Mouse (Mus musculus): ENCODE results near the gene Hopx. TPM values are rescaled to one million over a fixed set of nuclear protein-coding genes. Genes with fewer than 3 reads are reported as not detected.

The Hopx gene
- polyA plus RNA-seq (2012) = 0.51 and 0.78 TPM in 2 replicates

DNA sequence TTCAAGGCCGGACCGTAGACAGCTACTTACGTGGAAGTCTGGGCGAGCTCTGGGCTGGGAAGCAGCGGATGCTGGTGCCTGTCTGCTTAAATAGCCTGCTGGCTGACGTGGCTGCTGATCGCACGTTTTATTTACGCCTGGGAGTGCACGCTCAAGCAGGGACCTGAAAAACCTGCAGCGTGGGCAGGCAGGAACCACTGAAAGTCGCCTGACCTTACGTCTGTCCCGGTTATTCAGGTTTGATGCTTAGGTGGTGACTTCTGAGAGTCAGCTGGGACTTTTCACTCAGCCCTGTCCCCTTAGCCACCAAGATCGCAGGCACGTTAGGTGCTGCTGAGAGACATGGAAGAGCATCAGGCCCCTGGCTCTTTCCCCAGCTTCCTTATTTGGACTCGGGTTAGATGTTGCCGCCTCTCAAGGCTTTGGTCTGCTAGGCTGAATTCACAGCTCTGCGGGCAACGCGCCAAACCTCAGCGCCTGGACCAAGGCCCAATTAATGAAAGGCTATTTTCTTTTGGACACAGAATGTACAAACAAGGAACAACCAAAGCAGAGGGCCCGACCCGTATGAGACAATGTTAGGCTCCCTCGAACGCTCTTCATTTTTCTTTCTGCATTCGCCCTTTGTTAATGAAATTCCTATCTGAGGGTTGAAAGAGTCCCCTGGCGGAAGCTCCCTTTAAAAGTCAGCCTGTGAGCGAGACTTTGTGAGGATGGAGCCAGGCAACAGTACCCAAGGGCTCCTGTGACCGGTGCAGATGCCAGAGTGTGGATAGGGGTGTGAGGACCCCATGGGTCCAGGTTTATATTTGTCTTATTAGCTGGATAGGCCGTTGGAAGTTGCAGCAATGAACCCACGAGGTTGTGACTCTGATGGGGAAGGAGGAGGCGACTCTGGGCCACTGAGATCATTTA is at the start of gene Hopx:
TSS of gene Hopx (minus strand) at position 305 of the 915 bp plus-strand sequence.
- Histone ChIP-seq H3K9me3 (ENCODE audit: control insufficient read depth, low read length) (no peaks in the 10 kb centered on the region), H3K27me3 (ENCODE audit: control insufficient read depth) (no peaks in the 10 kb centered on the region; the same call in 1 of the 2 replicates), H3K4me1 (ENCODE audit: control insufficient read depth) (peaks cover 23% of the 10 kb centered on the region), H3K4me3 (replicated peaks) (no peak within 1 kb of the TSS), H3K36me3 (ENCODE audit: control insufficient read depth) (no peaks in the 10 kb centered on the region)
- TF ChIP-seq GATA1 (IDR thresholded peaks at IDR 0.05; ENCODE audit: low read length) (no peak), TAL1 (IDR thresholded peaks at IDR 0.05; ENCODE audit: low read length) (no peak)

DNA sequence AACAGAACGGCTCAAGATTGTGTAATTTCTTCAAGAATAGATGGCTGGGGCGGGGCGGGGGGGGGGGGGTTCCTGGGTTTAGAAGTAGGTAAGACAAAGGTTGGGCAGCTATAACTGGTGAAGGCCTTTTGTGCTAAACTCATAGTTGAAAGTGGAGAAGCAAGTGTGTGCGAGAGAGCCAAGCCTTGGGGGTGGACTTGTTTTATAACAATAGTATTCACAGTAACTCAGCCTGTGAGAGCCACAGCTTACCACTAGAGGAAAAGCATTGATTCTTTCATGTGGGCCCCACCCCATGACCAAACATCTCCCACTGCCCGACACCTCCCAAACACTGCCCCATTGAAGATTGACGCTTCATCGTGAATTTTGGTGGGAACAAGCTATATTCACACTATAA is 48.7 kb upstream of the Hopx start:
- Histone ChIP-seq H3K4me1 (ENCODE audit: control insufficient read depth) (peaks cover 41% of the 10 kb centered on the region), H3K9me3 (ENCODE audit: control insufficient read depth, low read length) (peaks cover 5% of the 10 kb centered on the region; the same call in 1 of the 2 replicates), H3K27me3 (ENCODE audit: control insufficient read depth) (no peaks in the 10 kb centered on the region), H3K4me3 (replicated peaks) (no peak overlapping the region), H3K36me3 (ENCODE audit: control insufficient read depth) (no peaks in the 10 kb centered on the region)
- TF ChIP-seq TAL1 (IDR thresholded peaks at IDR 0.05; ENCODE audit: low read length) = no peak
- TF ChIP-seq GATA1 (IDR thresholded peaks at IDR 0.05; ENCODE audit: low read length) = no peak

DNA sequence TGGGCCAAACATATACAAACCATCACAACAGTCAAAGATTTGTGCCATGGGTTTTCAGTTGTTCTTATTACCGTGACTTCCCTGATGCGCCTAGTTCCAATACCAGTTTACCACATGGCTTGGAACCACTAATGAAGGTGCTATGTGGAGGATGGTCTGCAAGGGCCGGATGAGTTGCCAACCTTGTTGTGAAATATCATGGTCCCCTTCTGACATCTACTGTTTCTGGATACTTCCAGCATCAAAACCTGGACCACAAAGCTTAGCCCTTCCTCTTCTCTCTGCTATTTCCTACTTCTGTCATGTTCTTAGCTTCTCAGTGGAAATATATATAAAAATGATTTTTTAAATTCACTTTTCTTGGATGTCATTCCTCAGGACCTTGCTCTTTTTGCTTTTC is 47.6 kb upstream of the Hopx start:
- Histone ChIP-seq H3K27me3 (ENCODE audit: control insufficient read depth) (no peaks in the 10 kb centered on the region), H3K36me3 (ENCODE audit: control insufficient read depth) (no peaks in the 10 kb centered on the region), H3K9me3 (ENCODE audit: control insufficient read depth, low read length) (peaks cover 5% of the 10 kb centered on the region; the same call in 1 of the 2 replicates), H3K4me3 (replicated peaks) (no peak overlapping the region), H3K4me1 (ENCODE audit: control insufficient read depth) (peaks cover 39% of the 10 kb centered on the region)
- TF ChIP-seq GATA1 (IDR thresholded peaks at IDR 0.05; ENCODE audit: low read length) = no peak

DNA sequence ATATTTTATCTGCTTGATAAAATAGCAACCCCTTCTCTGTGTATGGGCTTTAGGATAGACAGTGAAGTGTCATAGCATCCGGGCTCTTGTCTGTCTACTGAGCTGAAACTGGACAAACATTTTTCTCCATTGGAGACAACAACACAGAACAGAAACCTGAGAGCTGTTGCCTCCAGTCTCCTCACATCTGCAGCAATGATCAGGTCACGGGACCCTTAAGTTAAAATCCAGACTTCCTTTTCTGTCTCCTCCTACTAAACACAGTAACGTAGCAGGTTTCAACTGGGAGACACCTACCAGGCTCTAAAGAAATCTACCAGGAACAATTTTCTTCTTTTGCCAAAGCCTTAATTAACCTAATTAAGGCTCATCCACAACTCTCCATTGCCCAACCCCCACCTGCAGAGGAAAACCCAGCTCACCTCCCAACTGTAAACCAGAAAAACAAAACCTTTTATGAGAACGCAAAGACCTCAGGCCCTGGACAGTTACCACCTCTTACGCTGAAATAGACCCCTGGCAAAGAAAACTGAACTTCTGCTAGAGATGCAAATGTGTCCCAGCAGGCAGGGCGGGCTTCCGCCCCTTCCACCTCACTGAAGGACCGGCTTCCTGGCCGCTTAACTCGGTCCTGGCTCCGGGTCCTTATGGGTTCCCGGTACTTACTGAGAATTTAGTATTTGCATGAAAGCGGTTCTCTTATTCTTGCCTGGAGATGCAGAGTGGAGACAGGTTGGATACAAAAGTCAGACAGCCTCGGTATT is 43.0 kb upstream of the Hopx start:
- H3K4me1 ChIP-seq (ENCODE audit: control insufficient read depth) = peaks cover 18% of the 10 kb centered on the region
- no peak overlapping the region for H3K4me3 ChIP-seq (replicated peaks)
- H3K27me3 ChIP-seq (ENCODE audit: control insufficient read depth) = no peaks in the 10 kb centered on the region; the same call in 1 of the 2 replicates
- H3K9me3 ChIP-seq (ENCODE audit: control insufficient read depth, low read length) = peaks cover 5% of the 10 kb centered on the region; the same call in 1 of the 2 replicates
- no peak for TF ChIP-seq GATA1 (IDR thresholded peaks at IDR 0.05; ENCODE audit: low read length)
- no peak for TF ChIP-seq TAL1 (IDR thresholded peaks at IDR 0.05; ENCODE audit: low read length)
- H3K36me3 ChIP-seq (ENCODE audit: control insufficient read depth) = no peaks in the 10 kb centered on the region

DNA sequence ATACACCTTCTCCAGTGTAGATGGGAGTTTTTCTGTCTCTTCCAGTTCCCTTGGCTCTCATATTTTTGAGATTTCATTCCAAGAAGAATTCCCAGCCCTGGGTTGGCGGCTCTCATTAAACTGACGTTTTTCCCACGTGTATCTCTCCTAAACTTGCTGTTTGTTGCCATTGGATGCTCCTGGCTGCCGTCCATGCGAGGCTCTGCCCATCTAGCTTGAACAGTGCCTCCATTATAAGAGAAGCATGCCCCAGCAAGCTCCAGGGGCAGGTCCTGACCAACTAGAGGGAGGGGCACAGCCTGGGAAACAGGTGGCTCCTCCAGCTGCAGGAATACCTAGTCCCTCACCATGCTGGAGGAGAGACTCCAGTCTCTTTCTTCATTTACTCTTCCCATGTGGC is 42.0 kb upstream of the Hopx start:
- Histone ChIP-seq H3K4me3 (replicated peaks) (no peak overlapping the region), H3K9me3 (ENCODE audit: control insufficient read depth, low read length) (peaks cover 5% of the 10 kb centered on the region; the same call in 1 of the 2 replicates), H3K4me1 (ENCODE audit: control insufficient read depth) (peaks cover 26% of the 10 kb centered on the region), H3K36me3 (ENCODE audit: control insufficient read depth) (no peaks in the 10 kb centered on the region), H3K27me3 (ENCODE audit: control insufficient read depth) (no peaks in the 10 kb centered on the region; the same call in 1 of the 2 replicates)
- TF ChIP-seq GATA1 (IDR thresholded peaks at IDR 0.05; ENCODE audit: low read length) = no peak
- TF ChIP-seq TAL1 (IDR thresholded peaks at IDR 0.05; ENCODE audit: low read length) = no peak

DNA sequence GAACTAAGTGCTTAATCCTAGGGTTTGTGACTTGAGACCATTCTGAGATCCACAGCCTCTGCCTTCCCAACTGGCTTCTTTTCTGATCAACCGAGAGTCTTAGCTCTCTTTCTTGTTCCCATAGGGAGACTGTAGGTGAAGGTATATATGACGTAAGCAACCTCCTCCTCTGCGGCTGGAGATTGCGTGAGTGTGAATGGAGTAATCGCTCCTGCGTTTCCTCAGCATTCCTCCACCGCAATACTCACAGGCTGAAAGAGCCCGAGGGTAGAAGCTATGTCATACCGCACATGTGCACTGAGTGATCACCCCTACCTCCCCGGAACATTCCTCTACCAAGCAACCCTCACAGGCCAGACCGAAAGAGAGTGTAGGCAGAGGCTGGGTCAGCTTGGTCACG is 40.6 kb upstream of the Hopx start:
- H3K27me3 ChIP-seq (ENCODE audit: control insufficient read depth) = no peaks in the 10 kb centered on the region; the same call in 1 of the 2 replicates

DNA sequence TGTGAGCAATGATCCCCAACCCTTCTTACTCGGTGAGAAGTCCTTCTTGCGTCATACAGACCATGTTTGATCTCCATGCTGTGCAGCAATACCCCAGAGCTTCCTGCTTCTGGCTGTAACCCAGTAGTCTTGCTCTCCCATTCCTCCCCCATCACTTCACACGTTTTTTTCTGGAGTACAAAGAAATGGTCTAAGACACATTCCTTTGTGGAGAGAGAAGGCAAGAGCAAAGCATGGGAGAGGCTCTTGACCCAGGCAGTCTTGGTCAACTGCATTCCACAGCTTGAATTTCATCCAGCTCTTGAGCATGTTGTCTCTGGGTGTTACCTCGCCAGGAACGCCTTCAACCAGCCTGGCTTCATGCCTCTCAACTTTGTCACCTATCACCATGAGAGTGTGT is 39.9 kb upstream of the Hopx start:
- no peaks in the 10 kb centered on the region; the same call in 1 of the 2 replicates for H3K27me3 ChIP-seq (ENCODE audit: control insufficient read depth)
- TF ChIP-seq TAL1 (IDR thresholded peaks at IDR 0.05; ENCODE audit: low read length) (no peak), GATA1 (IDR thresholded peaks at IDR 0.05; ENCODE audit: low read length) (no peak)
- peaks cover 32% of the 10 kb centered on the region for H3K4me1 ChIP-seq (ENCODE audit: control insufficient read depth)
- no peaks in the 10 kb centered on the region for H3K9me3 ChIP-seq (ENCODE audit: control insufficient read depth, low read length)
- H3K36me3 ChIP-seq (ENCODE audit: control insufficient read depth) = no peaks in the 10 kb centered on the region
- H3K4me3 ChIP-seq (replicated peaks) = no peak overlapping the region

More for the DNA sequence above, 40.6 kb upstream of the Hopx start:
- Histone ChIP-seq H3K4me1 (ENCODE audit: control insufficient read depth) (peaks cover 32% of the 10 kb centered on the region), H3K36me3 (ENCODE audit: control insufficient read depth) (no peaks in the 10 kb centered on the region), H3K9me3 (ENCODE audit: control insufficient read depth, low read length) (no peaks in the 10 kb centered on the region), H3K4me3 (replicated peaks) (no peak overlapping the region)
- no peak for TF ChIP-seq GATA1 (IDR thresholded peaks at IDR 0.05; ENCODE audit: low read length)
- no peak for TF ChIP-seq TAL1 (IDR thresholded peaks at IDR 0.05; ENCODE audit: low read length)

DNA sequence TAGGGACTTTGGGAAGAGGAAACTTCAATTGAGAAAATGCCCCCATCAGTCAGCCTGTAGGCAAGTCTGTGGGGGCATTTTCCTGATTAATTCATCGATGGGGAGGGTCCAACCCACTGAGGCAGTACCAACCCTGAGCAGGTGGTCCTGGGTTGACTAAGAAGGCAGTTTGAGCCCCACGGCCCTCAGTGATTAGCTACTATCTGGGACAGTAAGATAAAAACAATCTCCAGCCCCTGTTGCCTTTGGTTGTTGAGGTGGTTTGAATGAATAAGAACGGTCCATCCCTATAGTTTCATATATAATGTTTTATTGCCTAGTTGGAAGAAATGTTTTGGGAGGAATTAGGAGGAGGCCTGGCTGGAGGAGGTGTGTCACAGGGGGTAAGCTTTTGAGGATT is 36.8 kb upstream of the Hopx start:
- Histone ChIP-seq H3K36me3 (ENCODE audit: control insufficient read depth) (no peaks in the 10 kb centered on the region), H3K9me3 (ENCODE audit: control insufficient read depth, low read length) (no peaks in the 10 kb centered on the region), H3K4me1 (ENCODE audit: control insufficient read depth) (peaks cover 35% of the 10 kb centered on the region), H3K4me3 (replicated peaks) (no peak overlapping the region), H3K27me3 (ENCODE audit: control insufficient read depth) (no peaks in the 10 kb centered on the region)
- TF ChIP-seq TAL1 (IDR thresholded peaks at IDR 0.05; ENCODE audit: low read length) (no peak), GATA1 (IDR thresholded peaks at IDR 0.05; ENCODE audit: low read length) (no peak)

DNA sequence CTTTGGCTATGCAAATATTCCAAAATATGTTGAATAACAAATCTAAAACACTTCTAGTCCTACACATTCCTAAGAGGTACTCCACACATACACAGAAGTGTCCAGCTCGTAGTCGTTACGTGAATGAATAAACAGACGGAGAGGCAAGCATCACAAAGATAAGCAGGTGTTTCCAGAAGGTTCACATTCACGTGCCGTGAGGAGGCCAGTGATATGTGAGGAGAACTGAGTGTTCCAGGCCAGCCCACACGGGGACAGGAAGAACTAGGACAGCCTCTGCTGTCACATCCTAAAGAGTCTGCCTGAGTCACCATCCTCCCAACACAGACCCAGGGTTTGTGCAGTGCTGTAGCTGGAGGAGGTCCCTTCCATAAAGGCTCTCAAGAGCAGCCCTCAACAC is 36.2 kb upstream of the Hopx start:
- Histone ChIP-seq H3K36me3 (ENCODE audit: control insufficient read depth) (no peaks in the 10 kb centered on the region), H3K4me1 (ENCODE audit: control insufficient read depth) (peaks cover 42% of the 10 kb centered on the region), H3K9me3 (ENCODE audit: control insufficient read depth, low read length) (no peaks in the 10 kb centered on the region), H3K27me3 (ENCODE audit: control insufficient read depth) (no peaks in the 10 kb centered on the region), H3K4me3 (replicated peaks) (no peak overlapping the region)
- TF ChIP-seq TAL1 (IDR thresholded peaks at IDR 0.05; ENCODE audit: low read length) (no peak), GATA1 (IDR thresholded peaks at IDR 0.05; ENCODE audit: low read length) (no peak)
